Comparison of ENCODE assay signal across 25 mouse cellular contexts in the genomic region with DNA sequence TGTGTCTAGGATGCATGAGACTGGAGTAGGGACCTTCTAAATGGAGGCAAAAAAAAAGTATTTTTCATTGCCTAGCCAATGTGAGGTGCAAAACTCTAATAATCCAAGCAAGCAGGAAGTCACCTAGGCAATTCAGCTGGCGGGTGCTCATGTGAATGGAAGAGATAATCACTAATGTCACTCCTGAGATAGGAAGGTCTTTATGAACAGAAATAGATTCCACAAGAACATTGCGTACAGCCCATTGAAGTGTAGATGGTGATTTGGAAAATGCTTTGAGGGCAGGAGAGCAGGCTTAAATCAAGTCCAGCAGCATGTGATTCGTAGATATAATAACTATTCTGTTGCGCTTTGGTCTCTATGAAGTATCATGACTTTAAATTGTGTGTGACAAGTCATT. TPM values are rescaled to one million over a fixed set of nuclear protein-coding genes. Genes with fewer than 3 reads are reported as not detected.
"Had no signal": no experiment of that assay in that cellular context is flagged by ENCODE, and none has a peak within 500 bp of the region (broad histone marks: within the 10 kb centered on the region; RNA-seq: fewer than 3 reads in every experiment).

No protein-coding gene starts in this region.

- H3K27me3 ChIP-seq: midbrain, embryonic 12.5 days; neural tube, embryonic 13.5 days; neural tube, embryonic 15.5 days; stomach, embryonic 15.5 days had no signal

- DNase-seq: lung, adult 18-20 months; lung, embryonic 14.5 days; lung, postnatal 10 days; lung, postnatal 4 days; midbrain, embryonic 14.5 days; retina, postnatal 1 day; right cerebral cortex, adult 18-20 months; right cerebral cortex, postnatal 25 days; thymus, adult 2 months; thymus, postnatal 25 days; thymus, postnatal 4 days had no signal

- H3K4me2 ChIP-seq: lung, embryonic 14.5 days; midbrain, embryonic 12.5 days; neural tube, embryonic 13.5 days; neural tube, embryonic 15.5 days; stomach, embryonic 15.5 days had no signal

- ATAC-seq: midbrain, embryonic 16.5 days had no signal

- H3K27ac ChIP-seq: midbrain, embryonic 10.5 days; midbrain, embryonic 12.5 days; neural tube, embryonic 13.5 days; neural tube, embryonic 15.5 days; stomach, embryonic 15.5 days; stomach, postnatal 0 days had no signal

- H3K4me3 ChIP-seq: midbrain, embryonic 10.5 days; midbrain, embryonic 12.5 days; myocyte; neural tube, embryonic 13.5 days; neural tube, embryonic 15.5 days; stomach, embryonic 15.5 days had no signal

- H3K36me3 ChIP-seq: midbrain, embryonic 10.5 days; midbrain, embryonic 12.5 days; neural tube, embryonic 13.5 days; neural tube, embryonic 15.5 days; stomach, embryonic 15.5 days had no signal

- H3K9ac ChIP-seq: lung, embryonic 14.5 days; midbrain, embryonic 12.5 days; neural tube, embryonic 13.5 days; neural tube, embryonic 15.5 days; stomach, embryonic 15.5 days had no signal

- H3K9me3 ChIP-seq: midbrain, embryonic 10.5 days; midbrain, embryonic 12.5 days; neural tube, embryonic 13.5 days; neural tube, embryonic 15.5 days; stomach, embryonic 15.5 days had no signal

- H3K4me1 ChIP-seq: midbrain, embryonic 10.5 days; midbrain, embryonic 12.5 days; neural tube, embryonic 13.5 days; neural tube, embryonic 15.5 days; stomach, embryonic 15.5 days had no signal

RNA-seq across cellular contexts. Expression of a gene that starts 27.9 kb away (rescaled TPM):
- total RNA-seq: megakaryocyte, adult 5-6 weeks; megakaryocyte-erythroid progenitor cell, adult 5-6 weeks had no signal
- polyA plus RNA-seq: lung, embryonic 14.5 days; lung, embryonic 16.5 days; midbrain, embryonic 10.5 days; midbrain, embryonic 12.5 days; midbrain, embryonic 14.5 days; midbrain, embryonic 16.5 days; myocyte; neural tube, embryonic 11.5 days; neural tube, embryonic 13.5 days; neural tube, embryonic 15.5 days; spleen, adult 2 months; stomach, embryonic 15.5 days; stomach, postnatal 0 days; urinary bladder, adult 2 months had no signal
